Mouse (Mus musculus): ENCODE measurements around the gene Cops7a.

GRCm38 (mm10) chr6:124919695-124920317 lies 45.5 kb downstream of the Cops7a start, which contains the start of gene Ptms:
- no peak for TF ChIP-seq GATA1 (IDR thresholded peaks at IDR 0.05; ENCODE audit: borderline replicate concordance, low read length)
- no peak for TF ChIP-seq FLI1 (IDR thresholded peaks at IDR 0.05; ENCODE audit: low read length)

All from megakaryocyte, embryonic 14.5 days (primary cell).